In genomic region chr11:71019201-71020068, GRCm38 (mm10) we compare ENCODE assay signal across 7 mouse cellular contexts. TPM values are rescaled to one million over a fixed set of nuclear protein-coding genes. Genes with fewer than 3 reads are reported as not detected.
DNase-seq lines count a peak whose midpoint lies in the region; ATAC-seq lines count a peak whose summit lies in the region.

Gene Mis12, plus strand, starts transcription at chr11:71019611.
Gene Derl2, minus strand, starts transcription at chr11:71019841.

- peak within 1 kb of the TSS; percentile 93 for H3K9ac ChIP-seq in embryonic facial prominence, embryonic 12.5 days
- peak within 1 kb of the TSS; percentile 92 for H3K9ac ChIP-seq in limb, embryonic 11.5 days (ENCODE audit: low read length)
- peak within 1 kb of the TSS; percentile 90 for H3K9ac ChIP-seq in midbrain, embryonic 14.5 days (replicated peaks; ENCODE audit: low read length)

- peak; percentile 100 for ATAC-seq in embryonic facial prominence, embryonic 12.5 days (ENCODE audit: insufficient number of reproducible peaks, insufficient read depth, low FRiP score, low TSS enrichment)
- peak; percentile 100 for ATAC-seq in limb, embryonic 11.5 days (ENCODE audit: insufficient number of reproducible peaks, low FRiP score, low TSS enrichment, low read depth)
- peak; percentile 100 for ATAC-seq in midbrain, embryonic 14.5 days (ENCODE audit: low FRiP score, low TSS enrichment)

- H3K4me3 ChIP-seq in embryonic facial prominence, embryonic 12.5 days: peak within 1 kb of the TSS; percentile 97
- H3K4me3 ChIP-seq in limb, embryonic 11.5 days (ENCODE audit: low read depth, low read length): peak within 1 kb of the TSS; percentile 83
- H3K4me3 ChIP-seq in midbrain, embryonic 14.5 days (replicated peaks; ENCODE audit: low read depth, low read length): peak within 1 kb of the TSS; percentile 96

- WGBS in embryonic facial prominence, embryonic 12.5 days: under 1% methylated on average over 69 of the region's 71 CpGs
- whole genome bisulfite sequencing in limb, embryonic 11.5 days: under 1% methylated on average over 70 of the region's 71 CpGs
- WGBS in midbrain, embryonic 14.5 days: under 1% methylated on average over 71 of the region's 71 CpGs

- H3K27ac ChIP-seq in embryonic facial prominence, embryonic 12.5 days: peak within 1 kb of the TSS; percentile 93
- H3K27ac ChIP-seq in limb, embryonic 11.5 days (replicated peaks; ENCODE audit: low read depth, low read length): peak within 1 kb of the TSS; percentile 84
- peak within 1 kb of the TSS; percentile 83 for H3K27ac ChIP-seq in midbrain, embryonic 14.5 days (replicated peaks; ENCODE audit: low read depth, low read length)

- H3K36me3 ChIP-seq in embryonic facial prominence, embryonic 12.5 days: peaks cover 11% of the 10 kb centered on the region
- no peaks in the 10 kb centered on the region; the same call in 1 of the 2 replicates for H3K36me3 ChIP-seq in limb, embryonic 11.5 days (ENCODE audit: control insufficient read depth, insufficient read depth, low read length)
- H3K36me3 ChIP-seq in midbrain, embryonic 14.5 days (ENCODE audit: control insufficient read depth, insufficient read depth, low read length): peaks cover 6% of the 10 kb centered on the region; the same call in 1 of the 2 replicates

- peak; percentile 97 for DNase-seq in adrenal gland, postnatal 25 days
- DNase-seq in heart, adult 11 months: peak; percentile 100
- peak; percentile 98 for DNase-seq in kidney, adult 18-20 months
- peak; percentile 97 for DNase-seq in limb, embryonic 11.5 days (ENCODE audit: low spot score)
- peak; percentile 98 for DNase-seq in midbrain, embryonic 14.5 days
- DNase-seq in spleen, adult 18-20 months: peak; percentile 91 to 96

- H3K27me3 ChIP-seq in embryonic facial prominence, embryonic 12.5 days: no peaks in the 10 kb centered on the region
- H3K27me3 ChIP-seq in limb, embryonic 11.5 days (ENCODE audit: control insufficient read depth, insufficient read depth, low read length): no peaks in the 10 kb centered on the region
- H3K27me3 ChIP-seq in midbrain, embryonic 14.5 days (ENCODE audit: control insufficient read depth, insufficient read depth, low read length): no peaks in the 10 kb centered on the region

- peak within 1 kb of the TSS; percentile 75 for H3K4me2 ChIP-seq in embryonic facial prominence, embryonic 12.5 days (replicated peaks)
- H3K4me2 ChIP-seq in limb, embryonic 11.5 days (ENCODE audit: low read depth, severe bottlenecking): peak within 1 kb of the TSS; percentile 72
- H3K4me2 ChIP-seq in midbrain, embryonic 14.5 days (ENCODE audit: low read length): peak within 1 kb of the TSS; percentile 74

- peaks cover 23% of the 10 kb centered on the region; the same call in 1 of the 2 replicates for H3K4me1 ChIP-seq in embryonic facial prominence, embryonic 12.5 days
- H3K4me1 ChIP-seq in limb, embryonic 11.5 days (ENCODE audit: control insufficient read depth, insufficient read depth, low read length): peaks cover 5% of the 10 kb centered on the region; the same call in 1 of the 2 replicates
- H3K4me1 ChIP-seq in midbrain, embryonic 14.5 days (ENCODE audit: control insufficient read depth, insufficient read depth, low read length): peaks cover 27% of the 10 kb centered on the region

- H3K9me3 ChIP-seq in embryonic facial prominence, embryonic 12.5 days: no peaks in the 10 kb centered on the region
- H3K9me3 ChIP-seq in limb, embryonic 11.5 days (ENCODE audit: control insufficient read depth, low read length): no peaks in the 10 kb centered on the region
- H3K9me3 ChIP-seq in midbrain, embryonic 14.5 days (ENCODE audit: control insufficient read depth, low read length): no peaks in the 10 kb centered on the region

RNA-seq across cellular contexts. Expression of gene Mis12, which starts in this region (rescaled TPM):
- 24.0 and 24.5 TPM in 2 replicates for total RNA-seq in adrenal gland, postnatal 25 days (2021)
- polyA plus RNA-seq in embryonic facial prominence, embryonic 12.5 days (2016; fragmentation: Nextera tagmentation; extraction: Ambion mirVana): 57.5 and 58.0 TPM in 2 replicates
- 48.2 and 59.6 TPM in 2 replicates for polyA plus RNA-seq in limb, embryonic 11.5 days (2014; fragmentation: Nextera tagmentation; extraction: Ambion mirVana)
- polyA plus RNA-seq in midbrain, embryonic 14.5 days (2014; fragmentation: Nextera tagmentation; extraction: Ambion mirVana): 20.9 and 29.7 TPM in 2 replicates

RNA-seq across cellular contexts. Expression of gene Derl2, which starts in this region (rescaled TPM):
- 75.2 and 95.7 TPM in 2 replicates for total RNA-seq in adrenal gland, postnatal 25 days (2021)
- 42.1 and 44.0 TPM in 2 replicates for polyA plus RNA-seq in embryonic facial prominence, embryonic 12.5 days (2016; fragmentation: Nextera tagmentation; extraction: Ambion mirVana)
- polyA plus RNA-seq in limb, embryonic 11.5 days (2014; fragmentation: Nextera tagmentation; extraction: Ambion mirVana): 35.9 and 38.4 TPM in 2 replicates
- polyA plus RNA-seq in midbrain, embryonic 14.5 days (2014; fragmentation: Nextera tagmentation; extraction: Ambion mirVana): 23.3 and 35.7 TPM in 2 replicates

Comparison
In these comparisons a context has a peak if more than half of its experiments do, and no peak if none do; other contexts are left out.
1. Peak in every context shown above with its lines: DNase-seq, ATAC-seq, H3K4me3 ChIP-seq and H3K27ac ChIP-seq.